Mouse (Mus musculus) heart, embryonic 10.5 days (tissue): ENCODE data around the gene Hhipl1. TPM values are rescaled to one million over a fixed set of nuclear protein-coding genes. Genes with fewer than 3 reads are reported as not detected.

Source experiments
- DNase-seq: peaks from one replicate; pipeline ENCODE4 v3.0.0-alpha.2; 2017; ENCODE audit warnings: low spot score
- H3K27ac ChIP-seq: fragments of 300-500 bp; sonication (generic); 2 replicates; pipeline ENCODE4 v1.5.1; 2016; ENCODE audit warnings: mild to moderate bottlenecking
- H3K27me3 ChIP-seq: fragments of 300-500 bp; sonication (generic); 2 replicates; pipeline ENCODE4 v1.6.1; 2016; ENCODE audit warnings: mild to moderate bottlenecking; ENCODE audit not compliant: poor library complexity, insufficient read depth, severe bottlenecking
- H3K36me3 ChIP-seq: fragments of 300-500 bp; sonication (generic); 2 replicates; pipeline ENCODE4 v1.6.1; 2016; ENCODE audit warnings: mild to moderate bottlenecking, moderate library complexity
- H3K4me1 ChIP-seq: fragments of 300-500 bp; sonication (generic); 2 replicates; pipeline ENCODE4 v1.6.1; 2016; ENCODE audit warnings: mild to moderate bottlenecking
- H3K4me3 ChIP-seq: fragments of 300-500 bp; sonication (generic); 2 replicates; pipeline ENCODE4 v1.5.1; 2016; ENCODE audit warnings: mild to moderate bottlenecking, moderate library complexity
- H3K9me3 ChIP-seq: fragments of 300-500 bp; sonication (generic); 2 replicates; pipeline ENCODE4 v1.6.1; 2016; ENCODE audit warnings: mild to moderate bottlenecking, moderate library complexity
- WGBS: fragments of 180-500 bp; shearing (Covaris S2); methylation state at CpG from one replicate; pipeline ENCODE4 v1.1.7; 2016; 5-methylcytosine and 5-hydroxymethylcytosine counted together
- polyA plus RNA-seq: library from polyadenylated mRNA; unstranded; fragments of >200 nt; fragmentation: Nextera tagmentation; extraction: Ambion mirVana; gene quantifications from 2 replicates; pipeline ENCODE4 v1.2.1, GENCODE M21; 2016

Hhipl1 gene
- 0.28 and 0.64 TPM in 2 replicates for polyA plus RNA-seq

GRCm38 (mm10) chr12:108305812-108306794 is at the start of gene Hhipl1:
TSS of gene Hhipl1 (plus strand) at chr12:108306270.
- peak within 1 kb of the TSS; percentile 71 for H3K4me3 ChIP-seq
- H3K4me1 ChIP-seq, result peaks cover 22% of the 10 kb centered on the region
- H3K9me3 ChIP-seq, result no peaks in the 10 kb centered on the region
- 3% methylated on average over 62 of the region's 67 CpGs for whole genome bisulfite sequencing
- peak within 1 kb of the TSS; percentile 87 for H3K27ac ChIP-seq
- peaks cover 65% of the 10 kb centered on the region for H3K27me3 ChIP-seq
- no peak for DNase-seq
- no peaks in the 10 kb centered on the region for H3K36me3 ChIP-seq

DNA sequence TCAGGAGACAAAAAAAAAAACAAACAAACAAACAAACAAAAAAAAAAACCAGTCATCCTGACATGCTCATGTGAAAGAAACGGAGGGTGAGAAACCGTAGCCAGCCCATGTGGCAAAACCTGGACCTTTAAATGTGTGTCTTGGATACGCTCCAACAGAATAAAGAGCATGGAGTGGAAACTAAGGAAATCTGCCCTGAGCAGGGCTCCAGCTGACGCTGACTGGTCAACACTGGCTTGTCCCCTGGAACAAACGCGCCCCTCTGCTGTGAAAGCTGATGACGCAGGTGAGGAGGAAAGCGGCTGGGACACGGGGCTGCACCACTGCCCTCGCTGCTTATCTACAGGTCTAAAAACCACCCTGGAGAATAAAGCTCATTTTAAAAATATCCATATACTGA is 49.3 kb upstream of the Hhipl1 start:
- no peaks in the 10 kb centered on the region for H3K27me3 ChIP-seq
- peak overlapping the region; percentile 89 for H3K27ac ChIP-seq
- H3K4me3 ChIP-seq, result no peak overlapping the region
- H3K4me1 ChIP-seq, result peaks cover 96% of the 10 kb centered on the region
- DNase-seq, result no peak
- H3K9me3 ChIP-seq, result no peaks in the 10 kb centered on the region
- no peaks in the 10 kb centered on the region for H3K36me3 ChIP-seq
- 34% methylated on average over 10 of the region's 10 CpGs for WGBS

DNA sequence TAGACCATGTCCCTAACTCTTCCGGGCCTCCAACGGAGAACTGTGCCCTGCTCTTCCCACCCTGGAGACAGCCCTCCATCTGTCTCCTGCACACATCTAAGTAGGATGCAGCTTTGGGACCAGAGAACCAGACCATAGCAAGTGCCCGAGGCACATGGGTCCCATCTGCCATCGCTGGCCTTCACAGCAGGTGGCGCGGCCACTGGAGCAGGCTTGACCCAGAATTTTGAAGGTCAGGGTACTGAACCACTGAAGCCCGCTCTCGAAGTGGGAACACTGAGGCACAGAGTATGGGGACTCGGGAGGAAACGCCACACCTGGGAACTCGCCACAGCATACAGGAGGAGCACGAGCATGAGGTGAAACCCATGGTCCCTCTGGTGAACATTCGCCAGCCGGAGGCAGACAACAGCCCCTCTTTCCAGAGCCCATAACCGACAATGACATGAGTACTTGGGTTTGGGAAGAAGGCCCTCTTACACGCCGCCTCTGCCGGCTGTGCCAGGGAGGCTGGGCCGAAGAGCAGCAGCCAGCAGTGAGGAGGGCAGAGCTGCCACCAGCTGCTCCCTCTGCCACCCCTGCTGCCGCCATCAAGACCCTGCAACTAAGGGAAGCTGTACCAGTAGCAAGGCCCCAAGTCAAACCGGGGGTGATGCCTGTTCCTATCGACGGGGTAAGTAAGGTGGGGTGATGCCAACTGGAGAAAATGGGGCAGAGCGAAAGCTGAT is 46.6 kb upstream of the Hhipl1 start:
- WGBS, result 87% methylated on average over 24 of the region's 24 CpGs
- Histone ChIP-seq H3K9me3 (no peaks in the 10 kb centered on the region), H3K27me3 (no peaks in the 10 kb centered on the region), H3K4me1 (peaks cover 96% of the 10 kb centered on the region), H3K36me3 (no peaks in the 10 kb centered on the region), H3K4me3 (no peak overlapping the region), H3K27ac (peak overlapping the region; percentile 71)
- no peak for DNase-seq

DNA sequence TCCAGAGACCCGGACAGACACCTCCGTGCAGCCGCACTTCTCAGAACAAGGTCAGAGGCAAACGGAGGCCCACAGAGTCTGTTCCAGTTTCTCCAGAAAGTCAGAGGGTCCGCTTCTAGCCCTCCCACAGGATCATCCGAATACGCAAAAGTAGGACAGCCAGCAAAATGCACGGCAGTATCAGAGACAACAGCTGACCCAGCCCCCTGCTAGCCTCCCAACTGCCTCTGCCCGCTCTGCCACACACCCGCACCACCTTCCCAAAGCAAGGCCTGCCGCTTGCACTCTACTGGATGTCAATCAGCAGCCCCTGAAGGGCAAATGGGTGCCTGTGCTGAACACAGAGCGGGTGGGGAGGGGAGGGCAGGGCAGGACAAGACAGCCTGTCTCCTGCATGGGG is 45.1 kb upstream of the Hhipl1 start:
- H3K27ac ChIP-seq, result peak overlapping the region; percentile 57
- H3K4me1 ChIP-seq, result peaks cover 96% of the 10 kb centered on the region
- 61% methylated on average over 12 of the region's 12 CpGs for WGBS

DNA sequence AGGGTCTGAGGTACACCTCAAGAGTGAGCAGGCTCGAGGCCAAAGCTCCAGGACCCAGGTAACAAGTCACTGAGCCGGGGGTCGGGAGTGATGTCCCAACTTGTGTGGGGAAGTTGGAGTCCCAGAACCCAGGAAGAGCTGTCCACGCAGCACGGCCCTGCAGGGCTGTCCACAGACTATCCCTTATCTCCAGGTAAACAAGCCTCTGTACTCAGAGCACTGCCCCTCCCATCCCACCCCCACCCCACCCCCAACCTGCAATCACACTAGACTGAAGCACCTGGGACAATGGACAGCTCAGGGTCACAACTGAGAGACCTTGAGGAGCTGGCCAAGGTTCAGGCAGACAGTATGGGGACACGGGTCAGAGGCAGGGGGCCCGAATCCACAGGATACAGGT is 41.2 kb upstream of the Hhipl1 start:
- Histone ChIP-seq H3K27ac (peak overlapping the region; percentile 76), H3K4me1 (peaks cover 97% of the 10 kb centered on the region), H3K36me3 (no peaks in the 10 kb centered on the region), H3K4me3 (no peak overlapping the region), H3K9me3 (no peaks in the 10 kb centered on the region), H3K27me3 (no peaks in the 10 kb centered on the region)
- 62% methylated on average over 7 of the region's 7 CpGs for WGBS
- DNase-seq, result no peak

More for the DNA sequence above, 45.1 kb upstream of the Hhipl1 start:
- Histone ChIP-seq H3K36me3 (no peaks in the 10 kb centered on the region), H3K9me3 (no peaks in the 10 kb centered on the region), H3K4me3 (no peak overlapping the region), H3K27me3 (no peaks in the 10 kb centered on the region)
- no peak for DNase-seq

- Histone ChIP-seq H3K27me3 (no peaks in the 10 kb centered on the region), H3K4me1 (peaks cover 97% of the 10 kb centered on the region), H3K9me3 (no peaks in the 10 kb centered on the region), H3K27ac (peak overlapping the region; percentile 73), H3K36me3 (no peaks in the 10 kb centered on the region), H3K4me3 (peak overlapping the region; percentile 25)
- WGBS, result 33% methylated on average over 27 of the region's 27 CpGs
- DNase-seq, result no peak
Measured at GRCm38 (mm10) chr12:108265831-108266619, 40.0 kb upstream of the Hhipl1 start.

- DNase-seq, result no peak
- 49% methylated on average over 7 of the region's 7 CpGs for whole genome bisulfite sequencing
- H3K9me3 ChIP-seq, result no peaks in the 10 kb centered on the region
Measured at GRCm38 (mm10) chr12:108267653-108268052, 38.4 kb upstream of the Hhipl1 start.

GRCm38 (mm10) chr12:108268970-108269369 is 37.1 kb upstream of the Hhipl1 start:
- no peaks in the 10 kb centered on the region for H3K36me3 ChIP-seq
- no peaks in the 10 kb centered on the region for H3K27me3 ChIP-seq
- no peak for DNase-seq
- H3K4me3 ChIP-seq, result no peak overlapping the region
- H3K9me3 ChIP-seq, result no peaks in the 10 kb centered on the region
- WGBS, result 90% methylated on average over 10 of the region's 10 CpGs
- peak overlapping the region; percentile 12; the same call in 1 of the 2 replicates for H3K27ac ChIP-seq
- H3K4me1 ChIP-seq, result peaks cover 96% of the 10 kb centered on the region

More at GRCm38 (mm10) chr12:108267653-108268052, 38.4 kb upstream of the Hhipl1 start:
- H3K27me3 ChIP-seq, result no peaks in the 10 kb centered on the region
- H3K4me1 ChIP-seq, result peaks cover 97% of the 10 kb centered on the region
- no peaks in the 10 kb centered on the region for H3K36me3 ChIP-seq
- H3K4me3 ChIP-seq, result no peak overlapping the region
- H3K27ac ChIP-seq, result peak overlapping the region; percentile 74

GRCm38 (mm10) chr12:108269699-108270098 is 36.4 kb upstream of the Hhipl1 start:
- Histone ChIP-seq H3K36me3 (no peaks in the 10 kb centered on the region), H3K27me3 (no peaks in the 10 kb centered on the region), H3K27ac (peak overlapping the region; percentile 75; the same call in 1 of the 2 replicates), H3K4me1 (peaks cover 96% of the 10 kb centered on the region), H3K9me3 (no peaks in the 10 kb centered on the region), H3K4me3 (no peak overlapping the region)
- DNase-seq, result no peak
- WGBS, result 63% methylated on average over 5 of the region's 5 CpGs

DNA sequence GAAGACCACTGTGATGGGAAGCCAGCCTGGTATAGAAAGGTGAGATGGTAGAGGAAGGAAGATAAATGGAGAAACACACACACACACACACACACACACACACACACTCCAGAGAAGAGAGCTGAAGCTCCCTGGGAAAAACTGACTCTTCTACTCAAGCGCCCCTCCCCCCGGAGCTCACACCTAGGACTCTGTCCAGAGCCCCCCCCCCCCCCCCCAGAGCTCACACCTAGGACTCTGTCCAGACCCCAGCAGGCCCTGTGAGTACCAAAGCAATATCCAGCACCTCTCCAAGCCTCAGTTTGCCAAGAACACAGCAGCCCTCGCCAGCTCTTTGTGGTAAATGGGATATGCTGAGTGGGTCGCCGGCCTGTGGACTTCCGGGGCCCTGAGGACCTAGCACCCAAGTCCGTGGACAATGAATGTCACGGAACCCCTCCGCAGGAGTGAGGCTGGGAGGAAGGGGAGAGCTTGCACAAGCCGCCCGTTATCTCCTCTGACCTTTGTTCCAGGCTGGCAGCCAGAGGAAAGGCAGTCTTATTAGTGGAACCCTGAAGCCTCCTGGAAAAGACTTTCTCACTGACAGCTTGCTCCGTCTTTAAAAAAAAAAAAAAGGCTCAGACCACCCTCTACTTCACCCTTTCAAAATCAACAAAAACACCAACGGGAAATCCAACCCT is 35.7 kb upstream of the Hhipl1 start:
- H3K27ac ChIP-seq, result peak overlapping the region; percentile 75
- no peaks in the 10 kb centered on the region for H3K27me3 ChIP-seq
- peak overlapping the region; percentile 34 for H3K4me3 ChIP-seq
- WGBS, result 40% methylated on average over 13 of the region's 13 CpGs
- H3K4me1 ChIP-seq, result peaks cover 96% of the 10 kb centered on the region
- no peaks in the 10 kb centered on the region for H3K36me3 ChIP-seq
- DNase-seq, result no peak
- H3K9me3 ChIP-seq, result no peaks in the 10 kb centered on the region

DNA sequence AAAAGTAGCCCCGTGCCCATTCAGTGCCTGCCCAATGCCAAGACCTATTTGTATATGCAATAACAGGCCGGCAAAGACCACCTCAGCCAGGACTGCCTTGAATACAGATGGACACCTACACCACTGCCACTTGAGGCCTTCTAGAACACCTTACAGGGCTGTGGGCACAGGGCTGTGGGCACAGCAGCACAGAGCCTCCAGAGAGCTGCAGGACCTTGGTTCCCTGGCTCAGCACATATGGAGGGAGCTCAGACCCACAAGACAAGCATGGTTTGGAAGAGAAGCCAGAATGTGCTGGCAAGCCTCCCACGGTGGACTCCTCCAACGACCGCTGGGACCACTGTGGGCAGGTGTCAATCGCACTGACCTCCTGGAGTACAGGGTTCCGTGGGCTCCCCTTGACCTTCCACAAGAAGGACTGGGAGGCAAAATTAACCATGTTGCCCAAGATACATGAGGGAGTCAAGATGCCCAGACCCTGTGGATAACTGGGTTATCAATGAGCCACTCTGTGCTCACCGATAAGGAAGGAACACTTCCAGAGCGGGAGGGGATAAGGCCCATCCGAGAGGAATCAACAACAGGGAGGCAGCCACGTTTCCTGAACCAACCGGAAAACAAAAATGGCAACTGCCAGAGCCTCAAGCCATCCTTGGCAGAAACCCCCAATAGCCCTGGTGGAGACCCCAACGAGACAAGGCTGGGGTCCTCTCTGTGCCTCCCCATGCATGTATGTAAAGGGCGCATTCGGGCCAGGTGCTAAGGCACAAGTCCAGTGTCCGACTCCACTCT is 34.5 kb upstream of the Hhipl1 start:
- 54% methylated on average over 16 of the region's 16 CpGs for WGBS
- no peaks in the 10 kb centered on the region for H3K27me3 ChIP-seq
- peaks cover 95% of the 10 kb centered on the region for H3K4me1 ChIP-seq
- no peaks in the 10 kb centered on the region for H3K36me3 ChIP-seq
- H3K4me3 ChIP-seq, result peak overlapping the region; percentile 86
- no peaks in the 10 kb centered on the region for H3K9me3 ChIP-seq
- DNase-seq, result no peak
- H3K27ac ChIP-seq, result peak overlapping the region; percentile 25
